Mouse (Mus musculus) hindbrain, embryonic 16.5 days (tissue): ENCODE data around the gene Snu13. TPM values are rescaled to one million over a fixed set of nuclear protein-coding genes. Genes with fewer than 3 reads are reported as not detected.

Source experiments
- ATAC-seq: fragments of 200-750 bp; cut with Nextera tagmentation; 2 replicates; pipeline ENCODE4 v1.8.0; 2017; ENCODE audit warnings: moderate TSS enrichment, moderate library complexity
- H3K27ac ChIP-seq: fragments of 300-500 bp; sonication (generic); 2 replicates; pipeline ENCODE4 v1.5.1; 2014; ENCODE audit warnings: low read depth, mild to moderate bottlenecking, control low read depth, low read length, moderate library complexity
- H3K27me3 ChIP-seq: fragments of 300-500 bp; sonication (generic); replicated peaks from 2 replicates; pipeline ENCODE4 v1.6.1; 2014; ENCODE audit warnings: low read length; ENCODE audit not compliant: control insufficient read depth, insufficient read depth
- H3K36me3 ChIP-seq: fragments of 300-500 bp; sonication (generic); 2 replicates; pipeline ENCODE4 v1.6.1; 2014; ENCODE audit warnings: mild to moderate bottlenecking, low read length, moderate library complexity, mixed read lengths; ENCODE audit not compliant: control insufficient read depth, insufficient read depth
- H3K4me1 ChIP-seq: fragments of 300-500 bp; sonication (generic); 2 replicates; pipeline ENCODE4 v1.6.1; 2014; ENCODE audit warnings: low read depth, low read length; ENCODE audit not compliant: control insufficient read depth, insufficient read depth
- H3K4me2 ChIP-seq: fragments of 300-500 bp; sonication (generic); 2 replicates; pipeline ENCODE4 v1.6.1; 2014; ENCODE audit warnings: mild to moderate bottlenecking, low read length, control low read depth, moderate library complexity
- H3K4me3 ChIP-seq: fragments of 300-500 bp; sonication (generic); 2 replicates; pipeline ENCODE4 v1.5.1; 2014; ENCODE audit warnings: mild to moderate bottlenecking, low read length, control low read depth, moderate library complexity
- H3K9ac ChIP-seq: fragments of 300-500 bp; sonication (generic); 2 replicates; pipeline ENCODE4 v1.6.1; 2014; ENCODE audit warnings: low read depth, mild to moderate bottlenecking, control low read depth, low read length, moderate library complexity
- H3K9me3 ChIP-seq: fragments of 300-500 bp; sonication (generic); 2 replicates; pipeline ENCODE4 v1.6.1; 2014; ENCODE audit warnings: mild to moderate bottlenecking, low read length, moderate library complexity; ENCODE audit not compliant: control insufficient read depth
- WGBS: fragments of 180-500 bp; shearing (Covaris S2); extraction: QIAGEN DNeasy Blood & Tissue Kit; methylation state at CpG from one replicate; pipeline ENCODE4 v1.1.7; 2014; 5-methylcytosine and 5-hydroxymethylcytosine counted together
- polyA plus RNA-seq: library from polyadenylated mRNA; unstranded; fragments of >200 nt; fragmentation: Nextera tagmentation; extraction: Ambion mirVana; gene quantifications from 2 replicates; pipeline ENCODE4 v1.2.1, GENCODE M21; 2015

Gene Snu13
- polyA plus RNA-seq, 1 experiment from 2014 or later, result 268 TPM

- no peak for ATAC-seq
- WGBS, result 92% methylated on average over 4 of the region's 4 CpGs
- H3K9me3 ChIP-seq, result no peaks in the 10 kb centered on the region
- no peaks in the 10 kb centered on the region for H3K4me1 ChIP-seq
- H3K36me3 ChIP-seq, result peaks cover 13% of the 10 kb centered on the region; the same call in 1 of the 2 replicates
- H3K27ac ChIP-seq, result no peak within 1 kb of the TSS
- no peak within 1 kb of the TSS for H3K4me3 ChIP-seq
- H3K4me2 ChIP-seq, result no peak within 1 kb of the TSS
- no peak within 1 kb of the TSS for H3K9ac ChIP-seq
- no peaks in the 10 kb centered on the region for H3K27me3 ChIP-seq
Observed at GRCm38 (mm10) chr15:82033762-82034161, 13.6 kb downstream of the Snu13 start, which contains the start of gene Desi1. Gene Desi1, minus strand, starts transcription at chr15:82033862.

- no peak for ATAC-seq
- H3K4me3 ChIP-seq, result no peak overlapping the region
- H3K4me2 ChIP-seq, result no peak overlapping the region
- H3K36me3 ChIP-seq, result peaks cover 18% of the 10 kb centered on the region
- 87% methylated on average over 7 of the region's 7 CpGs for WGBS
- no peaks in the 10 kb centered on the region for H3K4me1 ChIP-seq
- H3K9ac ChIP-seq, result no peak overlapping the region
- no peak overlapping the region for H3K27ac ChIP-seq
- no peaks in the 10 kb centered on the region for H3K27me3 ChIP-seq
- no peaks in the 10 kb centered on the region for H3K9me3 ChIP-seq
Observed at GRCm38 (mm10) chr15:82032386-82032785, 15.0 kb downstream of the Snu13 start.

- Histone ChIP-seq H3K4me1 (no peaks in the 10 kb centered on the region), H3K27ac (no peak overlapping the region), H3K4me2 (no peak overlapping the region), H3K9ac (no peak overlapping the region), H3K27me3 (no peaks in the 10 kb centered on the region), H3K9me3 (no peaks in the 10 kb centered on the region), H3K36me3 (peaks cover 49% of the 10 kb centered on the region), H3K4me3 (no peak overlapping the region)
- WGBS, result 93% methylated on average over 7 of the region's 7 CpGs
- no peak for ATAC-seq
Observed at GRCm38 (mm10) chr15:82027726-82028125, 19.7 kb downstream of the Snu13 start.

- no peak overlapping the region for H3K27ac ChIP-seq
- no peak overlapping the region for H3K4me2 ChIP-seq
- H3K9ac ChIP-seq, result no peak overlapping the region
- no peak overlapping the region for H3K4me3 ChIP-seq
- WGBS, result 95% methylated on average over 7 of the region's 7 CpGs
- H3K9me3 ChIP-seq, result no peaks in the 10 kb centered on the region
- H3K4me1 ChIP-seq, result no peaks in the 10 kb centered on the region
- ATAC-seq, result no peak
- peaks cover 50% of the 10 kb centered on the region for H3K36me3 ChIP-seq
- H3K27me3 ChIP-seq, result no peaks in the 10 kb centered on the region
Observed at GRCm38 (mm10) chr15:82027276-82027675, 20.1 kb downstream of the Snu13 start.

GRCm38 (mm10) chr15:82023965-82024635, 23.3 kb downstream of the Snu13 start:
- H3K4me2 ChIP-seq, result no peak overlapping the region
- H3K27me3 ChIP-seq, result no peaks in the 10 kb centered on the region
- H3K4me1 ChIP-seq, result no peaks in the 10 kb centered on the region
- H3K4me3 ChIP-seq, result no peak overlapping the region
- H3K9me3 ChIP-seq, result no peaks in the 10 kb centered on the region
- no peak overlapping the region for H3K9ac ChIP-seq
- 88% methylated on average over 6 of the region's 6 CpGs for WGBS
- H3K36me3 ChIP-seq, result peaks cover 51% of the 10 kb centered on the region
- ATAC-seq, result no peak
- H3K27ac ChIP-seq, result no peak overlapping the region

GRCm38 (mm10) chr15:82022535-82023088, 24.8 kb downstream of the Snu13 start:
- WGBS, result 85% methylated on average over 13 of the region's 13 CpGs
- Histone ChIP-seq H3K27me3 (no peaks in the 10 kb centered on the region), H3K4me3 (no peak overlapping the region), H3K9ac (no peak overlapping the region), H3K36me3 (peaks cover 47% of the 10 kb centered on the region), H3K9me3 (no peaks in the 10 kb centered on the region), H3K4me2 (no peak overlapping the region), H3K27ac (no peak overlapping the region), H3K4me1 (no peaks in the 10 kb centered on the region)
- ATAC-seq, result no peak

- WGBS, result 83% methylated on average over 3 of the region's 3 CpGs
- H3K36me3 ChIP-seq, result peaks cover 19% of the 10 kb centered on the region
- ATAC-seq, result no peak
- H3K9me3 ChIP-seq, result no peaks in the 10 kb centered on the region
- H3K27me3 ChIP-seq, result no peaks in the 10 kb centered on the region
- no peak overlapping the region for H3K27ac ChIP-seq
- H3K4me1 ChIP-seq, result peaks cover 11% of the 10 kb centered on the region
- no peak overlapping the region for H3K4me3 ChIP-seq
- no peak overlapping the region for H3K4me2 ChIP-seq
- no peak overlapping the region for H3K9ac ChIP-seq
Observed at GRCm38 (mm10) chr15:82019288-82019687, 28.1 kb downstream of the Snu13 start.

- Histone ChIP-seq H3K36me3 (peaks cover 8% of the 10 kb centered on the region), H3K9me3 (no peaks in the 10 kb centered on the region), H3K27ac (no peak overlapping the region), H3K9ac (no peak overlapping the region), H3K4me3 (no peak overlapping the region), H3K27me3 (no peaks in the 10 kb centered on the region), H3K4me1 (peaks cover 14% of the 10 kb centered on the region), H3K4me2 (no peak overlapping the region)
- no peak for ATAC-seq
- WGBS, result 77% methylated on average over 4 of the region's 4 CpGs
Observed at GRCm38 (mm10) chr15:82017461-82017860, 29.9 kb downstream of the Snu13 start.

- Histone ChIP-seq H3K4me3 (peak overlapping the region; percentile 96), H3K27ac (peak overlapping the region; percentile 85), H3K27me3 (no peaks in the 10 kb centered on the region), H3K36me3 (peaks cover 8% of the 10 kb centered on the region), H3K9me3 (no peaks in the 10 kb centered on the region), H3K4me1 (peaks cover 14% of the 10 kb centered on the region), H3K9ac (peak overlapping the region; percentile 83), H3K4me2 (peak overlapping the region; percentile 69)
- no peak for ATAC-seq
- 26% methylated on average over 6 of the region's 6 CpGs for WGBS
Observed at GRCm38 (mm10) chr15:82016830-82017229, 30.6 kb downstream of the Snu13 start.
